Mouse (Mus musculus) gastrocnemius, postnatal 4 days (tissue): Measurements from ENCODE around the gene Sphk1. TPM values are rescaled to one million over a fixed set of nuclear protein-coding genes. Genes with fewer than 3 reads are reported as not detected.

Experiments
- DNase-seq, 2 experiments: peaks; one replicate each; pipeline ENCODE4 v3.0.0; 2021 to 2022; ENCODE audit warnings: low spot score in 2 of 2, mixed read lengths in 2 of 2
- total RNA-seq, 2 experiments: library from RNA; stranded (reverse); gene quantifications; 2 replicates each; pipeline ENCODE4 v1.2.3; 2021

The Sphk1 gene
- total RNA-seq, 2 experiments from 2014 or later = 4.0 TPM

DNA sequence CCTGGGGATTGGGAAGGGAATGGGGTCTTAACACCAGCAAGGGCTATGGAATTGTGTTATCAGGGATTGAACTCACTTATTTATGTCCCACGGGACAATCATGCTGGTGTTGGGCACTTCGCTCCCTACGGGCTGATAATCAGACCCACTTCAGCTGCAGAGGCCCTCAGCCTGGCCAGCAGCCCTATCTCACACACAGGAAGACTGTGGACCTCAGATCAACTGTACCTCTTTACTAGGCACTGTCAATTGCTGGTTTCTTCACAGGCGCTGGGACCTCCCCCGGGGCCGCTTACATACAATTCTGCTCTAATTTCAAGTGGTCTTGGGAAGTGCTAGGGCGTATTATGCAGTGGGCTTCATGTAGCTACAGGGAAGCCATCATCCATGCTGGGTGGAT is 6.0 kb downstream of the Sphk1 start:
- DNase-seq = no peak

DNA sequence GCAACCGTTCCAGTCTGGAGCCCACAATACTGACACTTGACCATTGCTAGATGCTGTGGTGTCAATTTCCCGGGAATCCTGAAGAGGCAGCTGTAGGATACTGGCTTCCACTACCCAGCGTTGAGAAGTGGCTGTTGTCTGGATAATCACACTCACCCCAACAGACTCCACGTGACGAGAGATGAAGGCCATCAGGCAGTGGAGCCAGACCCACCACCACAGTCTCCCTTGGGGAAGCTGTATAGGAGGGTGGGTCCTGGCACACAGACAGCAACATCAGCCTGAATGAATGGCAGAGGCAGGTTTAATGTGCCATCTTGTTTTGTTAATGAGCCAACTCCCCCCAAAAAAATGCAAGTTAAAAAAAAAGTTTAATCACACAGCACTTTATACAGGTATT is 6.7 kb downstream of the Sphk1 start:
- no peak for DNase-seq

DNA sequence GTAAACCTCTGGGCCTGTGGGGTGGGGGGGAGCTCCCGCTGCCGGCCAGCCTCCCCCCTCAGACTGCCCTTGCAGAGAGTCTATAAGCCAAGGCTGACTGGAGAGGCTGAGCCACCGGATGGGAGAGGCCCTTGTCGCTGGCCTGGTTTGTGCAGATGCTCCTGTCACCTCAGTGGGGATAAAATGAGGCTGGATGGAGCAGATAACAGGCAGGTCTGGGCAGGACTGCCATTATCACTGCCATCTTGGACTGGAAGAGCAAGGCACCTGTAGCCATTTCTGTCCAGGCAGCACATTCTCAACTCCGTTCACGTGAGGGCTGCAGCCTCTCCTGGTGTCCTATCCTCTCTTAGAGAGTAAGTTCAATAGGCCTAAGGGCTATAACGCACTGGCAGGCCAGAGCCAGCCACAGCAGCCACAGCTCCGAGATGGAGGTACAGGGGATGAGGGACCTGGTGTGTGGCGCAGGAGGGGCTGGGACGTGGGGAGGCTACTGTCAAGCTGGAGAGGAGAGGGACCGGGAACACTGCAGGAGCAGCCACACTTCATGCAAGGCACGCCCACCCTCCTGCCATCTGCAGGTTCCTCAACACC is 7.5 kb downstream of the Sphk1 start:
- DNase-seq = no peak

DNA sequence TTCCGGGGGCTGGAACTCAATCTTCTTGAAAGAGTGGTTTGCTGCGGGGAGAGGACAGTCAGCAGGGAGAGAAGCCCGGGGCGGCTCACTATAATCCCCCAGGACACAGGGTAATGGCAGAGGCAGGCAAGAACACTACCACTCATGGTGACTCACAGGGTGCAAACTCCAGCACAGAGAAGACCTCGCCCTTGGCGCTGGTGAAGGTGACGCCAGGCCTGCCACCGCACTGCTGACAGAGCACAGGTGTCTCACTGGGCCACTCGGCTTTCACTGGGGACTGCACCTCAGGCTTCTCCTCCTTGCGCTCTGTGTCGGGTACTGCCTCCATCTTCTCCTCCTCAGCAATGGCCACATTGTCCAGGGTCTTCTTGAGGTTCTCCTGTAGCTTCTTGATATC is 10.5 kb downstream of the Sphk1 start:
- DNase-seq = no peak

DNA sequence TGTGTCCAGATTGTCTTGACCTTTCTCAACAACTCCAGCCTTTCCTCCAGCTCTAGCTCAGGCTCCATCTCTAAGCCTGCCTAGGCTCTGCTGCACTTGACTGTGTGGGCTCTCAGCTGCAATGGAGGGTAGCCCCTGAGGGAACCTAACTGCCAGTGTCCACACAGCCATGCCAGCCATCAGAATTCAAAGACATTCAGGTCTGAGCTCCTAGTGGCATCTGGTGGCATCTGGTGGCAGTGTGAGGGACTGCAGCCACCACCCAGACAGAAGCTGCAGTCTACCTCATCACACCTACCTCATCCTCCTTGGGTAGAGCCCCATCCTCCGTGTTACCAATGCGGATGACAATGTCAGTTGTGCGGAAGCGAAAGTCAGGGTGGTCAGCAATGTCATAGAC is 12.4 kb downstream of the Sphk1 start:
- DNase-seq = no peak

DNA sequence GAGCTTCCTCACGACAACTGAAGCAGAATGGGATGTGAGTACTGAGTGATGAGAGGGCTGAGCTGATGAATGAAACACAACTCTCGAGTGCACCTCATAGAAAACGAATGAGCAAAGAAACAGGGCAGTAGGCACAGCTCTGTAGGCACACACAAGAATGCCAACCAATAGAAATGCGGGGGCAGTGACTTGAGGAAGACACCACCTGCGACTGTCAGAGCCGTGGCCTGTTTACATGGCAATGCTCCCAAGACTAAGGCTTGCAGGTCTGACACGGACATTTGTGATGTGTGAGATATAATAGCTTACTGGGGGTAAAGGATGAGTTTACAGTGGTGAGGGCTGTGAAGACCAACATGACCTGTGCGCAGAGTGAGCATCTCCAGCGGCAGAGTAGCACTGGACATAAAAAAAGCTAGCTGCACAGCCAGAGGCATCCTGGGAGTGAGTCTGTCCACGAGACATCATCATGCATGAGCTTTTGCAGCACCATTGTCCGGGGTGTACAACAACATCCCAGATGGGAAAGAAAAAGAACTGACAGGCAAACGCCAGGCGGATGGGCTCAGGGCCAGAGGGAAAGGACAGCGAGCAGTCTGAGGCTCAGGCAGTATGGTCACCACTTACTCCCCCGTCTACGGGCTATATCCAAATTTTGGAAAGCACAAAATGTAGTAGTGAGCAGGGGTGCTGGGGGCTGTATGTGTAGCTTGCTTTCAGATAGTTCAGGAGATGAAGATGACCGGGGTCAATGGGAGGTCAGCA is 16.8 kb downstream of the Sphk1 start:
- no peak for DNase-seq

DNA sequence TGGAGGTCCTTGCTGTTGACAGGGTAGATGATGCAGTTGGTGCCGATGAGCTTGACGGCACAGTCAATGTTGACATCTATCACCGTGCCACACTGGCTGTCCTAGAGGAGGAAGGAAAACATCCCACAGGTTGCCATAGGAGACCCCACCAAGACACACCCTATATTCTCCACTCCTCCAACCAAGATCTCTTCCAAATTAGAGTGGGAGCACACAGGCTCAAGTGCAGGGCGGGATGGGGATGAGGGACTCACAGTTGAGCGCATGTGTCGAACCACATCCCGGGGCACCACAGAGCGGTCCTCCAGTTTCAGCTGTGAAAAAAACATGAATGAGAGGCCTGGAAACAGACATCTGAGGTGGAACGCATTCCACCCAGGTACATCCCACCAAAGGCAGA is 18.1 kb downstream of the Sphk1 start:
- no peak for DNase-seq

DNA sequence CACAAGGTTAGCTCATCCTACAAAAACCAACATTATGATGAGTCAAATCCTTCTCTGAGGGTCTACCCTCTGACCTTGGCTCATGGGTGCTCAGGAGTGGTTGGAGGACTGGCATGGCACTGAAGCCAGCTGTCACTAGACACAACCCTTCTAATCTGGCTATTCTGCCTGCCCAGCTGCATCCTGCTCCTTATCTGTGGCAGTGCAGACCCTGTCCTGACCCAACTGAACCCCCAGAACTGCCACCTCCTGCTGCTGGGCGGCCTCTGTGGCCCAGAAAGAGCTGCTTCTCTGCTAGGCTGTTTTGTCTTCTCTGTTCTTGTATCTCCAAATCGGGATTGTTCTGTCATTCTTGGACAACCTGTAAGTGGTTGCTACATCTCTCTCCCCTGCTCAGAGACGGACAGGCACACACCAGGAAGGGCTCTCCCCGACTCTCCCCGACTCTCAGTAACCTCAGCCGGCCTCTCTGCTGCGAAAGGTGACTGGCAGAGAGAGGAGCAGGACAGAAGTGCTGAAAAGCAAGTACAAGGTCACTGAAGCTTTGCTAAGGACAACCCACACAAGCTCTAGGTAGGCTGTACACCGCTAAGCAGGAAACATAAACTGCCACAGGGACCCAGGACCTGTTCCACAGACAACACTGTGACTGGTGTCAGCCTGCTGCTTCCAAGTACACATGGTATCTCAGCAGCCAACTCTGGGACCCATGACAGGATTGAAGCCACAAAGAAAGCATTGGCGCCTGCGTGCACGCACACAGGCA is 18.7 kb downstream of the Sphk1 start:
- no peak for DNase-seq

DNA sequence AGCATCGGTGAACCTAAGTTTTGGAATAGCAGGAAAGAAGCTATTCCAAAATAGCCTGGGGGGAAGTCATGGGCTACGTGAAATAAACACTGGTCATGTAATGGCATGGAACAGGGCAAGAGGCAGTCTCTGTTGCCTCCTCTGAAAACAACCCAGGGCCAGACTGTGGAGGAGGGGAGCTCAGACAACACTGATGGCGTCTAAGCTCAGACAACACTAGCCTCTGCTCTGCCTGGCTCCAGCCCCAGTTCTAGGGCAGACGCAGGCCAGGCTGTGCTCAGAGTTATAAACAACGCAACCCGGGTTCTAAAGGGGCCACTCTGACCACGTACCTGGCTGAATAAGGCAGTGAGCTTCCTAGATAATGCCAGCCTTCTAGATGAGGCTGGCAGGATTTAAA is 20.0 kb downstream of the Sphk1 start:
- DNase-seq = no peak

DNA sequence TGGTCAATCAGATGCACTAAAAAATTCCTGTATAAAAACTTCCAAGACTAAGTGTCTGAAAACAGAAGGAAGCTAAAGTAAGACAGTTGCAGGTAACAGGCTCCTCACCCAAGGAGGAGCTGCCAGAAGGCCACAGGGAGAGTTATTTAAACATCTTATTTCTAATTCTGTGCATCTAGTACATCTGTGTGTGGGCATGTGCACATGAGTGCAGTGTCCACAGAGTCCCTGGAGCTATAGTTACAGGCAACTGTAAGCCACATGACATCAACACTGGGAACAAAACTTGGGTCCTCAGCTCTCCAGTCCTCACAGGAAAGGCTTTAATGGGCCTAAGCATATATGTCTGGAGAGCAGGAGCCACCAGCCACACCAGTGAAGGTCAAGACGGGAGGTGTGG is 21.5 kb downstream of the Sphk1 start:
- DNase-seq = no peak

DNA sequence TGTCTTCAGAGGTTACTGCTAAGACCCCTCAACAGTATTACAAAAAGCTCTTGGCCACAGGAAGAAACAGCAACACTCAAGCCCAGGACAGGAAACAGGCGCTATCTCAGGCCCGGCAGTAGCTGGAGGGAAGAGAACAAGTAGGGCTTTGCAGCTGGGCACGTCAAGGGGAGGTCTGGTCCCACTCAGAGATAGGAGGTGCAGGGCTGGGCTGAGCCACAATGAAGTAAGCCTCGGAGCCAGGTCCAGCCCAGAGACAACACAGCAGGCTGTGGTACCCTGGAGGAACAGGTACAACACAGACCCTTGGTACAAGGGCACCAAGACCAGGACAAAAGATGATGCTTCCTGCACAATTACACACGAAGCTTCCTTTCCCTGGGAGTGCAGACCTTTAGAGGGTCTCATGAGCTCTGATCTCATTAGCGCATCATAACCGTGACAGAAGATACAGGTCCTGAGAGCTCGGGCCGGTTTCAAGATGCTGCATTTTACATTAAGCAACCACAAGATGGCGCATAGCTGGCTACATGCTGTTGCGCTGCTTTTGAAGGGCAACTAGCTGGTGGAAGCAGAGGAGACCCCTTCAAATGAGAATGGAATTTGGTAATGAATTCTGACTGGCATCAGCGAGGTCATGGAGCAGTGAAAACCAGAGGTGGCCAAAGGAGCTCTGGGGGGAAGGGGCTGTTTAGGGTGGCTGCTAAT is 23.6 kb downstream of the Sphk1 start:
- no peak for DNase-seq

DNA sequence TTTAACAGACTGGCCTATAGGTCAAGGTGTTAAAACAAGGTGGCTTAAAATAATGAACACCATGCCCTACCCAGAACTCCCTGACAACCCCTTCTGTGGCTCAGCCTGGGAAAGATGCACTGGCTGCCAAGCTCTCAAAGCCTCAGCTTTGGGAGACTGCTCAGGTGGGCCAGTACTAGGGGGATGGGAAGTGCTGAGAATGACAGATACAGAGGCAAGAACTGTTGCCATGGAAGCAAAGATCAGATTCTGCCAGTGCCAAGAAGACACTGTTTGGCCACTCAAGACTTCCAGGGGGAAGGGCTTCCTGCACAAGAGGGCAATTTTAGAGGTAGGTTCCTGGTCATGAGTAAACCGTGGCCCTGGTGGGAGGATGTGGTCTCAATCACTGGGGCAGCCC is 24.8 kb downstream of the Sphk1 start:
- no peak for DNase-seq

DNA sequence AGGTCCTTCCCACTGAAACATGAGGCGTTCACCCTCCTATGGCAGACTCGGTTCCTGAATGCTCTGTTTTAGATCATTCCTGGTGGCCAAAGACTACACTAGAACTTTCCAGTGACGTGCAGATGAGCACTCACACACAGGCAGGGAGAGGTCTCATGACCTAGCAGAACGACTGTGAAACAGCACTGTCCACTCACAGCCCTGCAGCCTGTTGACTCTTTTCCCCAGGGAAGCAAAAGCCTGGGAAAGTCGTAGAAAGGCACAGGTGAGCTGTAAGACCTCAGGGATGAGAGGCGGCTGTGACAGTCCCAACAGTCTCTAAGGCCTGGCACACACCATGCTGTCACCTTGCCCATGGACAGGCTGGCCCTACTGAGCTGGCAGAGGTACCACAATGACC is 25.6 kb downstream of the Sphk1 start:
- DNase-seq = no peak

DNA sequence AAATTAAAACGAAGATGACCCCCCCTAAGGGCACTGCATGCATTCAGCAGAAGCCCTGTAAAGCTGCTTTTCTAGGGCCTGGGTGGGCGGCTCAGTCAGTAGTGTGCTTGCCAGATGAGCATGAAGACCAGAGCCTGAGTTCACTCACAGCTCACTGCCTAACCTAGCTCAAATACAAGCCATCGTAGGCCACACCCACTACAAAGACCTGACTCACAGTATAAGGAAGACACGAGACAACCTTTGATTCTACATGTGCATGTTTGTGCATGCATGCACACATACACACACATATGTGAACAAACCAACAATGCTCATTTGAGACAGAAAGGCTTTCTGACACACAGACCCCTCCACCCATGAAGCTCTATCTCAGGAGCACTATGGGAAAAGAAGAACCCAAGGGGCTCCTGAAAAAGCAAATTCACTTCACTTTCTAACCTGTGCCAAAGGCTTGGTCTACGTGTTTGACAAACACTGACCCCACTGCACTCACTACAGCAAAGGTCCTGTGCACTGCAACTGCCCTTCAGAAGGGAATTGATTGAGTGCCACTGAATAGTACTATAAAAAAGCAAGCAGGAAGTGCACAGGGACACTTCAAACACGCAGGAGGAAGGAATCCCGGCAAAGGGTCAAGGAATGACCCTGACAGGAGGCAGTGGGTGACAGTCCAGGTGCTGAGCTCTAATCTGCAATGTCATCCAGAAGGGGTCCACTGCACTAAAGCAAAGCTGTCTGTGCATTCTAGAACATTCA is 34.7 kb downstream of the Sphk1 start:
- DNase-seq = no peak

DNA sequence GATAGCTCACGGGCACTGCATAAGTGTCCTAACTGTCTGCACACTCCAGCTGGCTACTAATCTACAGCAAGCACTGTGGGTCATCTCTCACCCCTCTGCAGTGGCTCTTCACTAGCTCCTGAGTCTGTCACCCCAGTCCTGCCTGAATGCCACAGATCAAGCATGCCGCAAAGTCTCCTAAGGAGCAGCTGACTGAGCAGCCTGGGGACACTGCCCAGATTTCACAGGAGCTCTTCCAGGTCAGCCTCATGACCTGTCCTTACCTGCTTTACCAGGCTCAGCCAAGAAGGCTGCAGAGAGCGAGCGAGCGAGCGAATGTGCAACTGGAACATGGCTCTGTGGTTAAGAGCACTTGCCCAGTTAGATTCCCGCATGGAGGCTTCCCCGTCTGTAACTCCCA is 36.8 kb downstream of the Sphk1 start:
- DNase-seq = no peak

DNA sequence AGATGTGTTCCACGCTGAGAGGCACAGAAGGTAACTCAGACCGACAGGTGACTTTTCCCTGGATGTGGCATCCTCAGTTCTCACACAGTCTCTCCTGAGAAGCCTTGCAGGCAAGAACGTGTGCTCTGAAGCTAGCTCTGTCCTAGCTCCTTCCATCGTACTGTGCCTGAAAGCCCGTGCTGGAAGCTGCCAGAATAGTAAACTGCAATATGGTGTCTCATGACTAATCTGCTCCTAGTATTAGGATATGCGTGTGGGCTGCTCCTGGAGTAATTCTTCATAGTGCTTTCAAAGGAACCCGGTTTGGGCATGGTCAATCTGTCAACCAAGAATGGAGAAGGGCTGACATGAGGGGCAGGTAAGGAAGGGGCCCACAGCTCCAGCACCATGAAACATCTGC is 40.1 kb downstream of the Sphk1 start:
- DNase-seq = no peak

DNA sequence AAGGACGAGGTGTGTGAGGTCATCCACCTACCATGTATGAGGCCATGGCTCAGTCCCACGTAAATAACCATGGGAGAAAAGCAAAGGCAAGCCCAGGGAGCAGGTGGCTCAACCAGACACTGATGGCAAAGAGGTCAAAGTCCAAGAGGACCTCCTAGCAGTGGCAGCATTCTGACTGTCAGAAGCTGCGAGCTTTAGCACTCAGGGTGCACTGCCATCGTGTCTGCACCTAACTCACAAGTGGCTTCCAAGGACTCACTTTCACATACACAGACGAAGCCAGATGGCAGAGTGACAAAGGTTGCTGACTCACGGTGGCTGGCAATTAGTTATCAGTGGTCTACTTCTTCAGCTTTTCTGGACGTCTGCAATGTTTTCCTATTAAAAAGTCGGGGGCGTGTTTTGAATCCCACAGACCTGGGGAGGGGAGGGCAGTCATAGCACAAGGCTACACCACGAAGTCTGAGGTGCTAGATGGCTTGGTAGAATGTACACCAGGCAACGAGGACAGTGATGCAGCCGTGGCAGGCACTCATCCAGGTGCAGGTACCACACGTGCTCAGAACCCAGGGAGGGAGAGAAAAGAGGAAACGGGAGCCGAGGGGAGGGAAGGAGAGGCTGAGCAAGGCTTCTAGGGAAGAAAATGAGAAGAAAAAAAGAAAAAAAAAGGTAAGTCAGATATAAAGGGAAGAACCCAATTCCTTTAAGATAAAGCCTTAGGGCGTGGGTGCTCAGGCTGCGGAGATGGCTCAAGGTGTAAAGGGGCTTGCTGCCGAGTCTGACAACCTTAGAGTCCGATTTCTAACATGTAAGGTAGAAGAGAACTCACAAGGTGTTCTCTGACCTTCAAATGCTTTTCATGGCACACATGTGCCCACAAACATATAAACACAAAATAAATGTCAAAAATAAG is 41.3 kb downstream of the Sphk1 start:
- DNase-seq = no peak

DNA sequence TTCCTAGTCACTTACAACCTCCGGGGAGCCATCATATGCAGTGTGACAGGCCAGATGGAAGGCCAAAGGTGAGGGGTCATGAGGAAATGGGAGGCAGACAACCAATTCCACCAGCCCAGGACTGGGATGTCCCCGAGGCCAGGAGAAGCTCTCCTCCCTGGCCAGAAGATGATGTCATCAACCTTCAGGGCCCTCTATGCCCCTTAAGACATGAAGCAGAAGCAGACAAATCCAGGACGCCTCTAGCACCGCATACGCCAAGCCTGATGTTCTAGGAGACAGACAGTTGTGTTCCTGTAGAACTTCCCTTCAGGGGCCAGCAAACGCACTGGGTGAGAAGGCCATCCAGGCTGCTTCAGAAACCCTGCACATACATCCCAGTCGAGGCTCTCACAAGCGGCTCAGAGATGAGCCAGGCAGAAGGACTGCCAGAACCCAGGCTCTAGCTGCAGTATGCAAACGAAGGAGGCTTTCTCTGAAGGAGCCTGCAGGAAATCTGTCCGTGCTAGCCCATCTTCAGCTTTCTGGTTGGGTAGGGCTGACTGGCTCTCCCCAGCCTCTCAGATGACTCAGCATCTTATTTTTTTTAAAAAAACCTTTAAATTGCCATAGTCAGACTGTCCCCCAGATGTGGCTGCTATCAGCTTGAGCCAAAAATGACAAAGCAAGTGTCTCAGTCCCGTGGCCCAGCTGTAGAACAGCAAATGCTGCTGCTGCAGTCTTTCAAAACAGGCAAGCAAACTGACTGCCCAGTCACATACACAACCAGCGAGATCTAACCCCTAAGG is 42.2 kb downstream of the Sphk1 start:
- no peak for DNase-seq

DNA sequence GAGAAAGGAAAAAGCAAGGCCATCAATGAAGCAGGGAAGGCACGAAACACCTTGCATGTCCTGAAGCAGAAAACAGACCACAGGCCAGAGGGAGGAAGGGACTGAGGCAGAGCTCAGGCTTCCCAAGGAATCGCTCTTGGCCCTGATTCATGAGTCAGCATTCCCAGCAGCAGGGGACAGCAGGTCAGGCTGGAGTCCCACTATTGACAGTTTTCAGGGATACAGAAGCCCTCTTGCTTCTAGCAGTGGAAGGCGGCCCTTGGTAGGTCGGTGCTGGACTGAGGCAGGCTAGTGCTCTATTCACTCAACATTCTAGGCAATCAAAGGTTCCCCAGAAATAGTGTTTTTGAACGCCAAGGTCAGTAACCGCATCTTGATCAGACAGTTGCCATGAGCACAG is 43.8 kb downstream of the Sphk1 start:
- no peak for DNase-seq
